Mouse (Mus musculus) liver, adult 2 months (tissue): ENCODE results near the gene Nbr1.

Experiments
- CTCF ChIP-seq: fragments of 200-500 bp; IDR thresholded peaks from 2 replicates; pipeline ENCODE4 v1.5.1; 2011; ENCODE audit warnings: low read depth, low read length, control low read depth
- POLR2A ChIP-seq: fragments of 200-500 bp; IDR thresholded peaks from 2 replicates; pipeline ENCODE4 v1.6.1; 2011; ENCODE audit warnings: low read length, control low read depth; ENCODE audit not compliant: insufficient read depth; ENCODE audit errors: extremely low read depth

DNA sequence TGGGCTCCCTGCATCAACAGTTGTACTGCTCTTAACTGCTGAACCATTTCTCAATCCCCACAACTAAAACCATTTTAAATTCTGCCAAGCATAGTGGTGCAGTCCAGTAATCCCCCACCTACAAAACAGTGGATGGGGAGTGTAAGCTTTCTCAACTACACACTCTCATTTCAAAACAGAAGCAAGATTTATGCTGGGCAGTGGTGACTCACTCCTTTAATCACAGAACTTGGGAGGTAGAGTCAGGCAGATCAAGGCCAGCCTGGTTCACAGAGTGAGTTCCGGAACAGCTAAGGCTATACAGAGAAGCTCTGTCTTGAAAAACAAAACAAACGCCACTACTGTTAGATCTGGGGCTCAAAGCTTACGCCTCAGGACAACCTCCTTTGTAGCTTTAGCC, 66.6 kb downstream of the Nbr1 start:
- TF ChIP-seq CTCF: no peak
- TF ChIP-seq POLR2A: no peak
